ENCODE assay signal across 7 mouse cellular contexts in the genomic region with DNA sequence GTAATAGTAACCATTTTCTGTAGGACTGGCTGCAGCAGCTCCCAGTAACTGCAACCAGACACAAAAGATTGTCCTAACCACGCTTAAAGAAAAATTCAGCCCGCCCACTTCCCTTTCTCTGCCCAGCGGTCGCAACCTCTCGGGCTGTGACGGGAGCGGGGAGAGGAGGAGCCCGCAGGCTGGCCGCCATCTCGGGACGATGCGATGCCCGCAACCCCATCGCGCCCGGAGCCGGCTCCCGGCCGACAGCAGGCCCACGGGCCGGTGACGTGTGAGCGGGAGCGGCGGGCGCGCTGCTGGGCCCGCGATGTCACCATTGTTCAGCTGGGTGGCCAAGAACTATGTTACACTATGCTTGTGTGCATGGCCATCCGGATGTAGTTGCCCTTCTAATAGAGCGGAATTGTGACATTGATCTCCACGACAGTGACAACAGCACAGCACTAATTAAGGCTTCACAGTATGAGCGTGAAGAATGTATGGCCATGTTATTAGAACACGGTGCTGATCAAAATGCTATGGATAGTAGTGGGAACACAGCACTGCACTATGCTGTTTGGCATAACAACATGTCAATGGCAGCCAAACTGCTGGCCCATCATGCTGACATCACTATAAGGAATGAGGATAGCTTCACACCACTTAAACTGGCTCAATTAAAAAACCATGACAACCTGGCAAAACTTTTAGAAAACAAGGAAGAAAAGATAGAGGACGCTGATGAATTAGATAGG. TPM values are rescaled to one million over a fixed set of nuclear protein-coding genes. Genes with fewer than 3 reads are reported as not detected.
A peak's percentile ranks its signal among the peaks of the same experiment; 100 is the strongest.
DNase-seq lines count a peak whose midpoint lies in the region; ATAC-seq lines count a peak whose summit lies in the region.

No protein-coding gene starts in this region.

- WGBS in hindbrain, embryonic 12.5 days: 17% methylated on average over 35 of the region's 35 CpGs
- WGBS in limb, embryonic 15.5 days: 25% methylated on average over 35 of the region's 35 CpGs
- 19% methylated on average over 35 of the region's 35 CpGs for whole genome bisulfite sequencing in midbrain, embryonic 15.5 days

- H3K9ac ChIP-seq in hindbrain, embryonic 12.5 days: peak overlapping the region; percentile 68
- peak overlapping the region; percentile 35; the same call in 1 of the 2 replicates for H3K9ac ChIP-seq in limb, embryonic 15.5 days
- H3K9ac ChIP-seq in midbrain, embryonic 15.5 days: peak overlapping the region; percentile 47; the same call in 1 of the 2 replicates

- no peaks in the 10 kb centered on the region for H3K27me3 ChIP-seq in hindbrain, embryonic 12.5 days
- H3K27me3 ChIP-seq in limb, embryonic 15.5 days: no peaks in the 10 kb centered on the region
- H3K27me3 ChIP-seq in midbrain, embryonic 15.5 days (replicated peaks): no peaks in the 10 kb centered on the region

- no peaks in the 10 kb centered on the region for H3K9me3 ChIP-seq in hindbrain, embryonic 12.5 days (replicated peaks)
- no peaks in the 10 kb centered on the region for H3K9me3 ChIP-seq in limb, embryonic 15.5 days
- H3K9me3 ChIP-seq in midbrain, embryonic 15.5 days: no peaks in the 10 kb centered on the region

- no peaks in the 10 kb centered on the region for H3K36me3 ChIP-seq in hindbrain, embryonic 12.5 days
- H3K36me3 ChIP-seq in limb, embryonic 15.5 days: no peaks in the 10 kb centered on the region
- no peaks in the 10 kb centered on the region for H3K36me3 ChIP-seq in midbrain, embryonic 15.5 days (replicated peaks)

- peak; percentile 61; the same call in 1 of the 2 replicates for ATAC-seq in hindbrain, embryonic 12.5 days (ENCODE audit: low FRiP score)
- no peak for ATAC-seq in limb, embryonic 15.5 days (ENCODE audit: insufficient number of reproducible peaks, low FRiP score, low TSS enrichment, low read depth)
- peak; percentile 67 for ATAC-seq in midbrain, embryonic 15.5 days (replicated peaks)

- H3K27ac ChIP-seq in hindbrain, embryonic 12.5 days: 0 out of 2 replicates have a peak overlapping the region, but pooled peaks have one; percentile 31
- no peak overlapping the region for H3K27ac ChIP-seq in limb, embryonic 15.5 days
- H3K27ac ChIP-seq in midbrain, embryonic 15.5 days: peak overlapping the region; percentile 46; the same call in 1 of the 2 replicates

- H3K4me2 ChIP-seq in hindbrain, embryonic 12.5 days (replicated peaks): peak overlapping the region; percentile 59
- peak overlapping the region; percentile 68 for H3K4me2 ChIP-seq in limb, embryonic 15.5 days
- H3K4me2 ChIP-seq in midbrain, embryonic 15.5 days: peak overlapping the region; percentile 66

- peak; percentile 72 for DNase-seq in adrenal gland, postnatal 14 days
- peak; percentile 73 to 77 for DNase-seq in cerebellum, postnatal 10 days
- peak; percentile 3 to 18 for DNase-seq in gastrocnemius, adult 8-10 months (ENCODE audit: low spot score in 2 of 2)
- DNase-seq in frontal cortex, adult 2 months (ENCODE audit: extremely low spot score in 1 of 2, low spot score in 1 of 2): no peak

- no peaks in the 10 kb centered on the region for H3K4me1 ChIP-seq in hindbrain, embryonic 12.5 days
- peaks cover 15% of the 10 kb centered on the region for H3K4me1 ChIP-seq in limb, embryonic 15.5 days
- H3K4me1 ChIP-seq in midbrain, embryonic 15.5 days: peaks cover 4% of the 10 kb centered on the region; the same call in 1 of the 2 replicates

- H3K4me3 ChIP-seq in hindbrain, embryonic 12.5 days: peak overlapping the region; percentile 34
- H3K4me3 ChIP-seq in limb, embryonic 15.5 days: peak overlapping the region; percentile 41
- H3K4me3 ChIP-seq in midbrain, embryonic 15.5 days: peak overlapping the region; percentile 35

RNA-seq across cellular contexts. Expression of gene C2cd4b, which starts 59.2 kb away (rescaled TPM):
- 0.45 and 0.78 TPM in 2 replicates for total RNA-seq in adrenal gland, postnatal 14 days (2021)
- not detected for total RNA-seq in gastrocnemius, adult 8-10 months (2022)
- 0.33 and 0.52 TPM in 2 replicates for polyA plus RNA-seq in hindbrain, embryonic 12.5 days (2016; fragmentation: Nextera tagmentation; extraction: Ambion mirVana)
- polyA plus RNA-seq in limb, embryonic 15.5 days (2015; fragmentation: Nextera tagmentation; extraction: Ambion mirVana): 0.24 and 0.96 TPM in 2 replicates
- polyA plus RNA-seq in midbrain, embryonic 15.5 days (2015; fragmentation: Nextera tagmentation; extraction: Ambion mirVana): 0.31 and 1.4 TPM in 2 replicates
- 3.1 and 3.9 TPM in 2 replicates for polyA plus RNA-seq in frontal cortex, adult 2 months (2012; rRNA removed)

Comparison
In these comparisons a context has a peak if more than half of its experiments do, and no peak if none do; other contexts are left out.
1. DNase-seq: peak in adrenal gland, postnatal 14 days (single experiment), cerebellum, postnatal 10 days (2 of 2) and gastrocnemius, adult 8-10 months (2 of 2); none in frontal cortex, adult 2 months (0 of 2).
2. Peak in every context shown above with its lines, with median percentiles within 50 percentile points of each other: H3K4me2 ChIP-seq, H3K4me3 ChIP-seq and H3K9ac ChIP-seq.